Mouse (Mus musculus): ENCODE measurements at regions not wholly inside any gene's neighbourhood (a gene's known extent, or its start where the extent isn't known, plus 50 kb on each side); places are given as distances from the start of the nearest gene placed in this dataset.

DNA sequence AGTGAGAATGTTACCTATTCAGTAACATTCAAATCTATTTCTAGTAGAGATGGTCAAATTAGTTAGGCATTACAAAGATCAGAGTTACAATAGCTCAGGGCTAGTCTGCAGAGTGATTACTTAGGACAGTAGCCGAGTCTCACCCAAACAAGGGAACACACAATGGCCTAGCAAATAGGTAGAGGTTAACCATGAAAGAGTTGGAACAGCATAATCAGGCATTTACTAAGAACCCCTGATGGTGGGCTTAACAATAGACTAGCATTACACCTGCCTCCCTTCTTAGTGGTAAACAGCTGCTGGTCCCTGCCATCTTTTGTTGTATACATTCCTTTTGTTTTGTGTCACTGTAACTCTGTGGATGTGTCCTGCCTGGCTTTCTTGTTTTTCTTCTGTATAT, 193.8 kb upstream of the Spin1 start:
- TF ChIP-seq MAFK (IDR thresholded peaks at IDR 0.05; ENCODE audit: insufficient read depth, low read depth, low read length) (no peak), ZNF384 (IDR thresholded peaks at IDR 0.05; ENCODE audit: low read depth, low read length) (no peak), HCFC1 (IDR thresholded peaks at IDR 0.05; ENCODE audit: borderline replicate concordance, insufficient read depth, low read length) (no peak)
